Mouse (Mus musculus): ENCODE data around the gene Zmiz1.

The Zmiz1 gene

DNA sequence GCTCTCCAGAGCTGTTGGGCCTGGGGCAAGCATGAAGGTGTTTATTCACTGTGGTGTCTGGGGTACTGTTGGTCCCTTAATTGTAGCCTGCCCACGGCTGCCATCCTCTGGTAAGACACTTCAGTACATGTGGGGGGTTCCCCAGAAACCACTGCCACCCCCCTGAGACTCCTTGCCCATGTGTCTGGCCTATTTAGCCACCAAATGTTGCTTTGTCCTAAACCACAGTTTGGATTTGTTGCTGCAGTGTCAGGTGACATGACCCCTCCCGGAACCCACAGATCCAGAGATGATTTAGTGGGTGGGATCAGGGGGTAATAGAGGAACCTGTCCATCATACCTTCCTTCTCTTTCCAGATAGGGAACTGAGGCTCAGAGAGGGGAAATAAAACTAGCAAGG is 12.1 kb downstream of the Zmiz1 start:
- intact Hi-C loops (cut with DNase I), result no loop called here

- intact Hi-C loops (cut with DNase I), result no loop called here
These were observed 13.3 kb downstream of the Zmiz1 start for GRCm38 (mm10) chr14:25472096-25472861.

- intact Hi-C loops (cut with DNase I), result no loop called here
These were observed 14.1 kb downstream of the Zmiz1 start for GRCm38 (mm10) chr14:25472981-25473649.

- intact Hi-C loops (cut with DNase I), result no loop called here
These were observed 15.0 kb downstream of the Zmiz1 start for GRCm38 (mm10) chr14:25474017-25474416.

DNA sequence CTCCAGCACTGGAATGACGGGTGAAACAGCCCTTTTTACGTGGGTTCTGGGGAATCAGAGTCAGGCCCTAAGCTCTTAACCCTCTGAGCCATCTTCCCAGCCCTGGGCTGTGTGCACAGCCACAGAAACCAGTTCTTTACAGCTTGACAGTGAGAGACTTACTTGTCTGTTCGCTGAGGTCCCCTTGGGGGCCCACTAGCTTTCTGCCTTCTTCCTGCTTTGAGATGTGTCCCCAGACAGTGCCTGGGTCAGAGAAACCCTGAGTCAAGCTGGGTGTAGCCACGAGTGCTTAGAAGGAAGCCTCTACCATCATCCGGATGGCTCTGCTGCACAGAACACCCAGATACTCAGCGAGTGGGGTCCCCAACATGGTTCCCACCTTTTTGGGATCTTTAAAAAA is 15.7 kb downstream of the Zmiz1 start:
- intact Hi-C loops (cut with DNase I), result no loop called here

DNA sequence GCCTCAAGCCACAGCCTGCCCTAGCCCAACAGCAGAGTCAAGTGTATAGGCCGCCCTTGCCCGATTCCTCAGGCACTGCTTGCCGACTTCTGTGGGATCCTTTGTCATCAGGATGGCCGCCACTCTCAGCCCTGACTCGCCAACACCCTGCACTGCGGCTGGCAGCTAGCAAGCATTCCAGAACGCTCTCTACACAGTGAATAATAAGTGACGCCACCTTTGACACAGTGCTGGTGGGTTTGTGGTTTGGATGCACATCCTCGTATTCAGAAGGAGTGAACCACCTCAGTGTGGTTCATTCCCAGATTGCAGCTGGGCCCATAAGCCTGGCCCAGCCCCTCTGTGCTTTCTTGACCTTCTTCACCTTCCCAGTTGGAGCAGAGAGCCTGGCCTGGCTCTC is 17.1 kb downstream of the Zmiz1 start:
- intact Hi-C loops (cut with DNase I), result no loop called here

- intact Hi-C loops (cut with DNase I), result no loop called here
These were observed 17.5 kb downstream of the Zmiz1 start for GRCm38 (mm10) chr14:25476453-25476852.

GRCm38 (mm10) chr14:25477268-25477667 is 18.3 kb downstream of the Zmiz1 start:
- intact Hi-C loops (cut with DNase I), result no loop called here

DNA sequence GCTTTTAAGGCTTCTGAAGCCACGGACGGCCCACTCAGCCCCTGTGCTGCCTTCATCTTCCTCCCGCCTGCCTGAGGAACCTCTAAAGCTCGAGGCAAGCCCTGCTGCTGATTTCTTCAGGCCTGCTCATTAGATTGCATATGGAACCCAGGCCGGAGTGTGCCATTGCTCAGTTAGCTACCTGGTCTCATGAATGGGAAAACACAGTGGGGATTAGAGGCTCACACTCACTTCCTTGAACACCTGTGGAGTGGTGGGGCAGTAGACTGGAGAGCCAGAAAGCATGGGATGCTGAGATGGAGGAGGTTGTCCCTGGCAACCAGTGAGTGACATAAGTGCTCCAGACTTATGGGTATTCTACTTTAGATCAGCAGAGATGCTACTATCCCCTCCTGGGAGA is 19.3 kb downstream of the Zmiz1 start:
- intact Hi-C loops (cut with DNase I), result no loop called here

- intact Hi-C loops (cut with DNase I), result no loop called here
These were observed 19.8 kb downstream of the Zmiz1 start for GRCm38 (mm10) chr14:25478755-25479154.

DNA sequence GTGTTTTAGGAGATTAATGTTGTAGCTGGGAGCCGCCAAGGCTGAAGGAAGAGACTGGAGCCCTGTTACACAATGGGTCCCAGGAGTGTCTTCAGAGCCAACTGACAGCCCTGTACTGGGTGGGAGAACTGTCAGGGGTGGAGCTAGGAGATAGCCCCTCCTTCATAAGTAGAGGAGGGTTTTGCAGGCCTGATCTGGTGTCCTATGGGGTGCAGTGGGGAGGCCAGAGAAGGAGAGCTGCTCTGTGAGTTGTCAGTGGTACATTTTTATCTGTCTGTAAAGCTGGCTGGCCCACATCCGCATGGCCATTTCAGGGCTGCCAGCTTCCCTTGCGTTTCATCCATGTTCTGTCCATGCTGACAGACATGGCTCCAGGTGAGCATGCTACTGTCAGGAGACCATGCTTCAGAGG is 20.9 kb downstream of the Zmiz1 start:
- intact Hi-C loops (cut with DNase I), result loop anchor here (5.0 kb wide), 1 partner anchor 37 kb away; no protein-coding TSS in a partner anchor

DNA sequence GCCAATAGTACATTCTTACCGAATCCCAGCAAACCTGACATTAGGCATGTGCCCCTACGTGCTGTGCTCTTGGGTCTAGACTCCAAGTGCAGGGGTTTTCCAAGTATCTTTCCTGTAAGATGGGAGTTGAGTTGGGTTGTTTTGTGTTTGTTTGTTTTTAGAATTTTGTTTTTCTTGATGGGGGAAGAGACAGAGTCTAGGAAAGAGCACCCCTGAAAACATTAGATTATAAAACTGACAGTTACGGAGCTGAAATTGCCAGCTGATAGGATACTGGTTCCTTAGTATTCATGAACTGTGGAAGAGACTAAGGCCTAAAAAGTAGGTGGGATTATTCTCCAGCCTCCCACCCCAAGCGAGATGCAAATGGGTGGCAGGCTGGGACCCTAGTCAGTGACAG is 21.5 kb downstream of the Zmiz1 start:
- intact Hi-C loops (cut with DNase I), result loop anchor here (5.0 kb wide), 1 partner anchor 37 kb away; no protein-coding TSS in a partner anchor

DNA sequence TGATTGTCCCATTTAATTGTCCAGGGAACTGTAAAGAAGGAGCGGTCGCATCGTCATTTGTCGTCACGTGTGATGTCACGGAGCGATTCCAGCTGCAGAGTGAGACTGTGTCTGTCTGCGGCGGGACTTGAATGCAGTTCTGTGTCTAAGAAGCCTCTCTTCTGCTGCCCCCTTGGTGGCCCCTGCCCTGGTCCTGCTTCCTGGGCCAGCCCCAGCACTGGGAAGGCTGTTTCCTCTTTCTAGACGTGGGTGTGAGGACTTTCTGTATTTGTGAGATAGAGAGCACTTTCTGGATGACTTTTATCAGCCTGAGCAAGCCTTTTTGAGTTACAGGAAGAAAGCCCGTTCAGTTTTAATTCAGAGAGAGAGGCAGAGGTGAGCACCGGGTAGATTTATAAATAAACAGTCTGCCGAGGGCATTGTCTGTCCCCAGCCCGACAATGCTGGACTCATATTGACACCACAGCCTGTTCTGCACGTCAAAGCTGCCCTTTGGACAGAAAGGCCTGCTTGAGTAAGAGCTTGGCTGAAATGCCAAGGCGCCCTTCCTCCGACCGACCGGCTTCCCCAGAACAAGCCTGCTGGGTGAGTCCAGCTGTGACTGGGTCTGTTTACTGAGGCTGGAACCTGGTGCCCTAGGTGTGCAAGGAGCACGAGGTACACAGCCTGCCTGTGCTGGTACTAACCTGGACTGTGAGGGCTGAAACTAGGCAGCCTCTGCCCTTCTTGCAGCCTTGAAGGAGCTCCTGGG is 22.1 kb downstream of the Zmiz1 start:
- intact Hi-C loops (cut with DNase I), result loop anchor here (5.0 kb wide), 1 partner anchor 36 kb away; no protein-coding TSS in a partner anchor

- intact Hi-C loops (cut with DNase I), result loop anchor here (5.0 kb wide), 1 partner anchor 36 kb away; no protein-coding TSS in a partner anchor
These were observed 22.8 kb downstream of the Zmiz1 start for GRCm38 (mm10) chr14:25481667-25482331.

DNA sequence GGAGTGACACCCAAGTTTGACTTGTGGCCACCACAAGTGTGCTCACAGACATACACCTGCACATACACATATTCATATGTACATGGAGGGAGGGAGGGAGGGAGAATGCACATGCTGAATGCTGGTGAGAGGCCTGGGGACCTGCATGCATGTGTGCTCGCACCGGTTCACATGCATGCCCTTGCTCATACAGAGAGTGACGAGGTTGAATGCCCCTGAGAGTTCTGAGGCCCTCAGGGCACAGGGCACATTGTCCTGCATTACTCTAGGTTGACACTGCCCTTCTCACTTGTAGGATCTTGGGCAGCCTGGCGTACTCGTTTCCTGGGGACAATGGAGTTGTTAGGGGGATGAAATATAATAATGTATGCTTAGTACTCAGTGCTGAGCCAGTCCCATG is 23.4 kb downstream of the Zmiz1 start:
- intact Hi-C loops (cut with DNase I), result loop anchor here (5.0 kb wide), 1 partner anchor 35 kb away; no protein-coding TSS in a partner anchor

GRCm38 (mm10) chr14:25483285-25483684 is 24.3 kb downstream of the Zmiz1 start:
- intact Hi-C loops (cut with DNase I), result loop anchor here (5.0 kb wide), 1 partner anchor 34 kb away; no protein-coding TSS in a partner anchor

DNA sequence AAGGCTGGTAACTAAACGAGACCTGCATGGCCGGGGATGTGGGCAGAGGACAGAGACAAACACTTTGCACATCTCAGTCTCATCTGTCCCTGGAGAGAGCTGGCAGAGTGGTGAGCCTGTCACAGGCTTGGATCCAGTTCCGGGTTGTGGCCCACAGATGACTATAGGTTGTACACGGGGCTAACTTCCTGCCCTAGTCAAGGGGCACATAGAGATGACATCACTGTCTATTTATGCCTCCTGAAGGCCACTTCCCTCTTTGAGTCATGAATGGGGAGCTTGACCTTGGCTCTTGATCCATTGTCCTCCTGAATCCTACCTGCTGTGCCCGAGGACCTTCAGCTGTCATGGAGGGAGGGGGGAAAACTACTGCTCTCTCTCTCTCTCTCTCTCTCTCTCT is 25.1 kb downstream of the Zmiz1 start:
- intact Hi-C loops (cut with DNase I), result loop anchor here (5.0 kb wide), 1 partner anchor 33 kb away; no protein-coding TSS in a partner anchor

GRCm38 (mm10) chr14:25486220-25486619 is 27.2 kb downstream of the Zmiz1 start:
- intact Hi-C loops (cut with DNase I), result no loop called here

- intact Hi-C loops (cut with DNase I), result no loop called here
These were observed 27.9 kb downstream of the Zmiz1 start for GRCm38 (mm10) chr14:25486742-25487469.

GRCm38 (mm10) chr14:25487470-25487955 is 28.5 kb downstream of the Zmiz1 start:
- intact Hi-C loops (cut with DNase I), result no loop called here

Data from adrenal gland (tissue).